Mouse (Mus musculus) neural tube, embryonic 13.5 days (tissue): ENCODE data around the gene Zbtb20. TPM values are rescaled to one million over a fixed set of nuclear protein-coding genes. Genes with fewer than 3 reads are reported as not detected.
A peak's percentile ranks its signal among the peaks of the same experiment; 100 is the strongest.

Source experiments
- ATAC-seq: fragments of 200-750 bp; cut with Nextera tagmentation; 2 replicates; pipeline ENCODE4 v1.8.0; 2017; ENCODE audit warnings: low read depth, mild to moderate bottlenecking, moderate TSS enrichment, moderate library complexity
- H3K27ac ChIP-seq: fragments of 300-500 bp; sonication (generic); replicated peaks from 2 replicates; pipeline ENCODE4 v1.5.1; 2015; ENCODE audit warnings: moderate library complexity, mild to moderate bottlenecking, inconsistent platforms
- H3K27me3 ChIP-seq: fragments of 300-500 bp; sonication (generic); 2 replicates; pipeline ENCODE4 v1.6.1; 2015; ENCODE audit warnings: mild to moderate bottlenecking, inconsistent platforms
- H3K36me3 ChIP-seq: fragments of 300-500 bp; sonication (generic); 2 replicates; pipeline ENCODE4 v1.6.1; 2015; ENCODE audit warnings: mild to moderate bottlenecking, inconsistent platforms
- H3K4me1 ChIP-seq: fragments of 300-500 bp; sonication (generic); replicated peaks from 2 replicates; pipeline ENCODE4 v1.6.1; 2015; ENCODE audit warnings: inconsistent platforms
- H3K4me2 ChIP-seq: fragments of 300-500 bp; sonication (generic); 2 replicates; pipeline ENCODE4 v1.6.1; 2015; ENCODE audit warnings: inconsistent platforms, mild to moderate bottlenecking, moderate library complexity
- H3K4me3 ChIP-seq: fragments of 300-500 bp; sonication (generic); 2 replicates; pipeline ENCODE4 v1.5.1; 2015; ENCODE audit warnings: mild to moderate bottlenecking, inconsistent platforms
- H3K9ac ChIP-seq: fragments of 300-500 bp; sonication (generic); 2 replicates; pipeline ENCODE4 v1.6.1; 2015; ENCODE audit warnings: moderate library complexity, mild to moderate bottlenecking, inconsistent platforms
- H3K9me3 ChIP-seq: fragments of 300-500 bp; sonication (generic); 2 replicates; pipeline ENCODE4 v1.6.1; 2016; ENCODE audit warnings: inconsistent platforms
- WGBS: fragments of 180-500 bp; shearing (Covaris S2); methylation state at CpG from one replicate; pipeline ENCODE4 v1.1.7; 2015; 5-methylcytosine and 5-hydroxymethylcytosine counted together
- polyA plus RNA-seq: library from polyadenylated mRNA; unstranded; fragments of >200 nt; fragmentation: Nextera tagmentation; extraction: Ambion mirVana; gene quantifications from 2 replicates; pipeline ENCODE4 v1.2.1, GENCODE M21; 2015

The Zbtb20 gene
- polyA plus RNA-seq, 1 experiment from 2014 or later, result 71.4 TPM

DNA sequence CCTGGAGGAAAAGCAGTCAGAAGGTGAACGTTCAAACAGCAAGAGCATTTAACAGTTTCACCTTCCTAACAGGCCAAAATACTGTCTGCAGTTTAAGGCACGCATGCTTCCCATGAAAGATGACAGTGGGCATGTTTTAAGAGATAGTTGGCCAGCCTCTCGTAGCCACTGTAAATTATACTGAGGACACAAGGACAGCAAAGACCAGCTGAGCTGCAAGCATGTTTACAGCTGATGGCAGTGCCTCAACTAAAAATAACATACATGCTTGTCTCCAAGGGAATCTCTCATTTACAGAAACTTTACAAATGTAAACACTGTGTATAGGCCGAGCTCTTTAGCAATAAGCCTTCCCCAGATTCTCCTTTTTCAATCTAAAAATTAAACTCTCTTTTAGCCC, 740.7 kb downstream of the Zbtb20 start:
- Histone ChIP-seq H3K4me1 (peaks cover 27% of the 10 kb centered on the region), H3K27ac (no peak overlapping the region), H3K27me3 (no peaks in the 10 kb centered on the region), H3K4me3 (no peak overlapping the region), H3K4me2 (no peak overlapping the region), H3K9me3 (no peaks in the 10 kb centered on the region), H3K36me3 (peaks cover 45% of the 10 kb centered on the region), H3K9ac (no peak overlapping the region)
- 64% methylated on average over 4 of the region's 4 CpGs for WGBS
- ATAC-seq, result no peak

DNA sequence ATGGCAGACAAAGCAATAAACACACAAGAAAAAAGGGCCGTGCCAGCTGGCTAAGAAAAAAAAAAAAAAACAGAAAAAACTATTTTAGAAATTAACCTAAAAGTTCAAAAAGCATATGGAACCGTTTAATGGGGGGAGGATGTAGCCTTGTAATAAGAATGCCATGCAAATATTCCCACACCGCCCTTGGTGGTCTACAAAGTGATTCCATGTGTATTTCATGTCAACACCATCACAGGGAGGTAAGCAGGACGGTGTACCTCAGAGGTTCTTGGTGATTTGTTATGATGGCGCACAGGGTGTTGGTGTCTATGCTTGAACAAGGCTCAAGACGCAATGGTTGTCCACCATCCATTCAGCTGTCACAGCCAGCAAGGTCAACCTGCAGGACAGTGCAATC, 741.7 kb downstream of the Zbtb20 start:
- Histone ChIP-seq H3K27ac (no peak overlapping the region), H3K27me3 (no peaks in the 10 kb centered on the region), H3K36me3 (peaks cover 37% of the 10 kb centered on the region), H3K9me3 (no peaks in the 10 kb centered on the region), H3K4me3 (no peak overlapping the region), H3K4me1 (peaks cover 30% of the 10 kb centered on the region), H3K4me2 (no peak overlapping the region), H3K9ac (no peak overlapping the region)
- ATAC-seq, result no peak
- 89% methylated on average over 6 of the region's 6 CpGs for WGBS

DNA sequence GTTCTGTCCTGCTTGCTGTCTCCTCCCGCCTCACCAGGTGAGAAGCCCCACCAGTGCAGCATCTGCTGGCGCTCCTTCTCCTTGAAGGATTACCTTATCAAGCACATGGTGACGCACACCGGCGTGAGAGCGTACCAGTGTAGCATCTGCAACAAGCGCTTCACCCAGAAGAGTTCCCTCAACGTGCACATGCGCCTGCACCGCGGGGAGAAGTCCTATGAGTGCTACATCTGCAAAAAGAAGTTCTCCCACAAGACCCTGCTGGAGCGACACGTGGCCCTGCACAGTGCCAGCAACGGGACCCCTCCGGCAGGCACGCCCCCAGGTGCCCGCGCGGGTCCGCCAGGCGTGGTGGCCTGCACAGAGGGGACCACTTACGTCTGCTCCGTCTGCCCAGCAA, 742.6 kb downstream of the Zbtb20 start:
- H3K9me3 ChIP-seq, result no peaks in the 10 kb centered on the region
- H3K27ac ChIP-seq, result no peak overlapping the region
- 92% methylated on average over 23 of the region's 23 CpGs for WGBS
- H3K9ac ChIP-seq, result no peak overlapping the region
- no peaks in the 10 kb centered on the region for H3K27me3 ChIP-seq
- H3K36me3 ChIP-seq, result peaks cover 40% of the 10 kb centered on the region
- no peak for ATAC-seq
- H3K4me3 ChIP-seq, result no peak overlapping the region
- H3K4me1 ChIP-seq, result peaks cover 37% of the 10 kb centered on the region
- H3K4me2 ChIP-seq, result no peak overlapping the region

DNA sequence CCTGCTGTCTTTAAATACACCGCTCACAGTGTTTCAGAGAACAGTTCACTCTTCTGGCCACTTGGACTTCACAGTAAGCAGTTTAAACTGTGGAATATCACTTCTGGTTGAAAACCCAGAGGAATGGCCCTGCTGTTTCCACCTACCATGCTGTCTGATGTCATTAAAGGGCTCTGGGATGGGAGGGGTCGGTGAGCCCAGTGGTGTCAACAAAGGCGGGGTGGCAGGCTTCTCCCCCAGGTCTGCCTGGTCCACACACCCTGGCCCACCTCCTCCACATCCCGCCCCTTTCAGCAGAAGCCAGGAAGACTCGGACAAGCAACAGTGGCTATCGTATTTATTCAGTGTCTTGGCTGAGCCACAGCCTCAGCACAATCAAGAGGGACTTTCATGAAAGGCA, 743.6 kb downstream of the Zbtb20 start:
- peaks cover 37% of the 10 kb centered on the region for H3K4me1 ChIP-seq
- H3K4me2 ChIP-seq, result no peak overlapping the region
- WGBS, result 41% methylated on average over 6 of the region's 6 CpGs
- H3K4me3 ChIP-seq, result no peak overlapping the region
- H3K27me3 ChIP-seq, result no peaks in the 10 kb centered on the region
- no peak overlapping the region for H3K27ac ChIP-seq
- ATAC-seq, result no peak
- H3K9me3 ChIP-seq, result no peaks in the 10 kb centered on the region
- peaks cover 37% of the 10 kb centered on the region for H3K36me3 ChIP-seq
- H3K9ac ChIP-seq, result no peak overlapping the region

DNA sequence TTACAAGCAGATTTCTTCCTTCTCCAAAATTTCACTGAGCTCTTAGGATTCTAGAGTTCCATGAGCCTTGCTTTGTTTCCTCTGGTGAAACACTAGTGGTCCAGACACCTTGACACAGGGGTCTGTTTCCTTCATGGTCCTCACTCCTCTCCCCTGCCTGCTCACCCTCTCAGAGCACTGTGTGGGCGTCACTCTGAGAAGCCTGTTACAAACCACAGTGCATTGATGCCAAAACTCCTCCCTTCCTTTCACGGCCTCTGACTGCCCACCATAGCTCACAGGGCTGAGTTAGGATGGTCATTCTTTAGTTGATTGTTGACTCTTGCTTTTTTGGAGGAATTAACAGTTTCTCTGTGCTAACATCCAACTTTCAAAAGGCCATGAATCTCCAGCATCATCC, 744.7 kb downstream of the Zbtb20 start:
- Histone ChIP-seq H3K27ac (peak overlapping the region; percentile 42; the same call in 1 of the 2 replicates), H3K9me3 (no peaks in the 10 kb centered on the region), H3K4me2 (no peak overlapping the region), H3K4me1 (peaks cover 35% of the 10 kb centered on the region), H3K27me3 (no peaks in the 10 kb centered on the region), H3K36me3 (peaks cover 39% of the 10 kb centered on the region), H3K4me3 (no peak overlapping the region), H3K9ac (no peak overlapping the region)
- peak; percentile 33; the same call in 1 of the 2 replicates for ATAC-seq
- 17% methylated on average over 2 of the region's 2 CpGs for WGBS

DNA sequence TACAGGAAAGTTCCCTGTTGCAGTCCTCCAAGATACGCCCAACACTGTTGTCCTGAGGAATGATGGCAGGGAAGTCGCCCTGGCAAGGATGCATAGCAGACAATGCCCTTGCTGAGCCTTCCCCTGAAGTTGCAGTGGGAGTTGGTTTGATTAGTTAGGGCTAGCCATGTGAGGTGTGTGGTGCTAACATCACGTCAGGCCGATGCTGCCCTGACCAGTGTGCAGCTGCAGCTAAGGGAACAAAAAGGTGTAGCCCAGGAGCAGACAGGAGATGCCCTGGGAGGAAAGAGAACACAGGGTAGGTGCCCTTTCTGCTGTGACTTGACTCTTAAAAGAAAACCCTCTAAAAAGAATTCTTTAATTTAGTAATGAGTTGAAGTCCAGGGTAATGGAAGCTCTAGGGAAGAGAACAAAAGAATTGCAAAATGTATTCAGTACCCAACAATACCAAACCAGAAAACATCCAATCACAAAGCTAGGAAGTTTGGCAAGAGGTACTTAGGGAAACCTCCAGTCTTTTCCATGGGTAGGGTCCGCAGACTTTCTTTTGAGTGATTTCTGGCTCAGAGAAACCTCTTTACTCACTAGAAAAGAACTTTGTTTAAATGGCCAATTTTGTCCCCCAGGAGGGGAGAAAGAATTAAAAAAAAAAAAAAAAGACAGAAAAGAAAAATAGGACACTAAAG, 747.8 kb downstream of the Zbtb20 start:
- peaks cover 36% of the 10 kb centered on the region for H3K36me3 ChIP-seq
- H3K4me3 ChIP-seq, result no peak overlapping the region
- H3K27ac ChIP-seq, result peak overlapping the region; percentile 59
- H3K4me2 ChIP-seq, result no peak overlapping the region
- peak; percentile 56 for ATAC-seq
- no peaks in the 10 kb centered on the region for H3K9me3 ChIP-seq
- no peaks in the 10 kb centered on the region for H3K27me3 ChIP-seq
- peaks cover 30% of the 10 kb centered on the region for H3K4me1 ChIP-seq
- H3K9ac ChIP-seq, result no peak overlapping the region
- 51% methylated on average over 5 of the region's 5 CpGs for WGBS

DNA sequence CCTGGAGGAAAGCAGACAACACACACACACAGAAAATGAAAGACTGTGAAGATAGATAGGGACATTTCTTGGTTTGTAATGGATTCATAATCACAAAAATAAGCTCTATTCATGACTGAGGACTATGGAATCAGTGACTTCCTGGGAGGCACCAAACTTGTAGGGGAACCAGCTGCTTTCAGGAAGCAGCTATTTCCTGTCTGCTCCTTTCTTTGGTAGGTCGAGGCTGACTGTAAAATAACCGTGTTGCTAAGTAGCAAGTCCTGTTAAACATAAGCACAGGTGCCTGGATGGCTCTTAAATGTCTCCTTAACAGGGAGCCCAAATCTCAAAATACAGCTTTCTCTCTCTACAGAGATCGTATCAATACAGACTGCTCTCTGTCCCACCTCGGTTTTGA, 749.2 kb downstream of the Zbtb20 start:
- H3K4me2 ChIP-seq, result no peak overlapping the region
- no peak overlapping the region for H3K9ac ChIP-seq
- 82% methylated on average over 4 of the region's 4 CpGs for WGBS
- H3K9me3 ChIP-seq, result no peaks in the 10 kb centered on the region
- peaks cover 36% of the 10 kb centered on the region for H3K36me3 ChIP-seq
- H3K27ac ChIP-seq, result no peak overlapping the region
- H3K4me3 ChIP-seq, result no peak overlapping the region
- no peaks in the 10 kb centered on the region for H3K27me3 ChIP-seq
- H3K4me1 ChIP-seq, result peaks cover 26% of the 10 kb centered on the region
- ATAC-seq, result no peak

DNA sequence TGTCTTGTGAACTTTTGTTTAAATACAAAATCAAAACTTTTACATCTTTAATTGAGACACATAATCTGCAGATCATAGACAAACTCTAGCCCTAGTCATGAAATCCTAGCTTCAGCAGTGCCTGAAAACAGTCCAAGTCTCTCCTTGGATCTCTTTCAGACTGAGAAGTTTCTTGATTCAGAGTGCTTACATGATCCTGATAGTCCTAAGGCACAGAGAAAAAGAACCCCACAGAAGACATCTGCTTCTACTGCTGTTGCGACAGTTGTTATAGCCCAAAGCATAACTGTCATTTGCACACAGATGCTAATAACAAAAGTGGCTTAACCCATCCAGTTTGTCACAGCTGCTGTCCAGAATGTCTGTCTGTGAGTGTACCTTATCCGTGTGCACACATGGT, 749.6 kb downstream of the Zbtb20 start:
- 83% methylated on average over 2 of the region's 2 CpGs for WGBS
- Histone ChIP-seq H3K4me1 (peaks cover 23% of the 10 kb centered on the region), H3K27ac (no peak overlapping the region), H3K9me3 (no peaks in the 10 kb centered on the region), H3K4me2 (no peak overlapping the region), H3K4me3 (no peak overlapping the region), H3K9ac (no peak overlapping the region), H3K27me3 (no peaks in the 10 kb centered on the region), H3K36me3 (peaks cover 39% of the 10 kb centered on the region)
- ATAC-seq, result no peak

DNA sequence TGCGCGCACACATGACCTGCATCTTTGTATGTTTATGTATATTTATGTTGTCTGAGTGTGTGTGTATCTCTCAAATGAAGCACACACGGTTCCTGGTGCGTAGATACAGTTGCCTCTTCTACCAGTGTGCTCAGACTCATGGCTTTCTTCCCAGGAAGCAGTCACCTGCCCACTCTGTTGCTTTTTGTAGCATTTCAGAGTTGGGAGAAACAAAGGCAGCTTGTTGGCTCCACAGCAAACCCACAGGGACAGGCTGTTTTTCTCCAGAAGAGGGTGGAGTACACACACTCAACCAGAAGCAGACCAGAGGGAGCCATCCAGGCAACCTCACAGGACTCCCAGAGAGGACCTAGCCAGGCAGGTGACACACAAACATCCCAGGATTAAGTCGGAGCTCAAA, 750.3 kb downstream of the Zbtb20 start:
- peaks cover 23% of the 10 kb centered on the region for H3K4me1 ChIP-seq
- WGBS, result 90% methylated on average over 5 of the region's 5 CpGs

DNA sequence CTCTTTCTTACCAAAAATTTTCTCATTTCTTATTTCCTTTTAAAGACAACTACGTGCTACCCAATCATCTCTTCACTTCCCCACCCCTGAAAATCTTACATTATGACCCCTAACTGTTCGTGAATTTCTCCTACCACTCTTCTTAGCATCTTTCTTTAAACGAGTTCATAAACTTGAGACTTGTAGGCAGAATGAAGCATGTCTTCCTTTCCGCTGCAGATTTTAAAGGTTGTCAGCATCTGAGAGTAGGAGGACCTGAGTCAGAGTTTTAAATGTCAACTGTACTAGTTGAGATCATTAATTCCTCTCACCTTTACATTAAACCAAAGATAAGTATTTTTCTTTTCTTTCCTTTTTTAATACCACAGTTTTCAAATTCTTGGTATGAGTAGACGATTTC, 753.0 kb downstream of the Zbtb20 start:
- no peak overlapping the region for H3K4me2 ChIP-seq
- H3K27ac ChIP-seq, result no peak overlapping the region
- H3K9ac ChIP-seq, result no peak overlapping the region
- H3K27me3 ChIP-seq, result no peaks in the 10 kb centered on the region
- H3K36me3 ChIP-seq, result peaks cover 54% of the 10 kb centered on the region
- H3K9me3 ChIP-seq, result no peaks in the 10 kb centered on the region
- H3K4me3 ChIP-seq, result no peak overlapping the region
- ATAC-seq, result no peak
- H3K4me1 ChIP-seq, result peaks cover 8% of the 10 kb centered on the region
- WGBS, result 92% methylated on average over 5 of the region's 5 CpGs

More for the DNA sequence above, 750.3 kb downstream of the Zbtb20 start:
- no peak overlapping the region for H3K4me2 ChIP-seq
- H3K27ac ChIP-seq, result no peak overlapping the region
- no peaks in the 10 kb centered on the region for H3K27me3 ChIP-seq
- no peaks in the 10 kb centered on the region for H3K9me3 ChIP-seq
- no peak overlapping the region for H3K4me3 ChIP-seq
- H3K36me3 ChIP-seq, result peaks cover 39% of the 10 kb centered on the region
- ATAC-seq, result no peak
- no peak overlapping the region for H3K9ac ChIP-seq

DNA sequence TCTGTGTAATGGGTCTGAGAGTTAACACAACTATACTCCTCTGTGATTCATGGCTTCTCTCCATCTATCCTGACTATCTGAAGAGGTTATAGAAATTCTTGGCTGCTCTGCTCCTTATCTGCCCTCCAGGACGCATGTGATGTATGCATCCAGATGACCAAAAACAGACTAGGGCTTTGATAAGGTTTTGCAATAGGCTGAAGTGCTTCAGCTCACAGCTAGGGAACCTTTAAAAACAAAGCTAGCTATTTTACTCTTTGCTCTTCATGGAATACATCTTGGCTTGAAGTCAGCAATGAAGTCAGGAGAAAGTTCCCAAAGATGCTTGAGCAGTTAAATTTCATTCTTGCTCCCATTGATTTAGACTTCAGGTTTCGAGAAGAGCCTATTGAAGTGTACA, 756.1 kb downstream of the Zbtb20 start:
- no peak overlapping the region for H3K4me2 ChIP-seq
- no peak for ATAC-seq

DNA sequence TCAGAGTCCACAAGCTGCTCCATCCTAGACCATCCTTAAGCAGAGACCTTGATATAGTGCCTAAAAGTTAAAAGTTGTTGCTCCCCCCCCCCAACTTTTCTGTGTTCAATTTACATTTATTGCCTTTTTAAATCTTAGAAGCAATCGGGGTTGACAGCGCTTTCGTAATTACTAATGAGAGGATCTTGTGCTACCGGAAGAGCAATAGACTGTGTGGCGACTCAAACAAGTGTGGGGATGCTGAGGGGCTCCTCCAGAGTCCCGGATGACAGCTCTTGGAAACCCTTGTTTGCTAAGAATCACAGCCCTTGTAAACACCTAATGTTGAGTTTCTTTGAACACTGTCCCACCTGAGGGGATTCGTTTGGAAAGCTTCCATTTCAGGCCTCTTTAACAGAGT, 758.4 kb downstream of the Zbtb20 start:
- no peak for ATAC-seq
- no peaks in the 10 kb centered on the region for H3K4me1 ChIP-seq
- WGBS, result 88% methylated on average over 7 of the region's 7 CpGs

More for the DNA sequence above, 756.1 kb downstream of the Zbtb20 start:
- WGBS, result 68% methylated on average over 2 of the region's 2 CpGs
- Histone ChIP-seq H3K4me3 (no peak overlapping the region), H3K4me1 (no peaks in the 10 kb centered on the region), H3K9ac (no peak overlapping the region), H3K27ac (no peak overlapping the region), H3K27me3 (no peaks in the 10 kb centered on the region), H3K9me3 (no peaks in the 10 kb centered on the region), H3K36me3 (peaks cover 60% of the 10 kb centered on the region)

DNA sequence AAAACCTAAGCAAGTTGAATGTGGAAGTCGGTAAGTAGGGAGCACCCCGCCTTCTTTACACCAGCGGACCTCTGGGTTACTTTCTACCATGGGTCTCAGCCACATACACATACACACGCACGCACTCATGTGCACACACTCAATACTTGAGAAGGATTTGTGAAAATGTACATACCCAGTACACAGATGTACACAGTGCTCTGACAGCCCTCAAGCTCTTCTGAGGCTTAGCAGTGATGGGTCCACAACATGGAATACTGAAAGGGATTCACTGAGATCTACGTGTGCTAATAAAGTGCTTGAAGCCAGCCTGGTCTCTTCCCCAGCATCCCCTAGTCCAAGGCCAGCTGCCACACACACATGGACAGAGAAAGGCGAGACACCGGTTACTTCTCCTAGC, 761.6 kb downstream of the Zbtb20 start:
- H3K9me3 ChIP-seq, result no peaks in the 10 kb centered on the region
- 95% methylated on average over 8 of the region's 8 CpGs for WGBS
- no peak for ATAC-seq
- peaks cover 51% of the 10 kb centered on the region for H3K36me3 ChIP-seq
- no peak overlapping the region for H3K9ac ChIP-seq
- no peak overlapping the region for H3K27ac ChIP-seq
- H3K4me2 ChIP-seq, result no peak overlapping the region
- H3K4me3 ChIP-seq, result no peak overlapping the region
- H3K4me1 ChIP-seq, result no peaks in the 10 kb centered on the region
- H3K27me3 ChIP-seq, result no peaks in the 10 kb centered on the region

More for the DNA sequence above, 758.4 kb downstream of the Zbtb20 start:
- Histone ChIP-seq H3K36me3 (peaks cover 63% of the 10 kb centered on the region), H3K27me3 (no peaks in the 10 kb centered on the region), H3K4me3 (no peak overlapping the region), H3K4me2 (no peak overlapping the region), H3K27ac (no peak overlapping the region), H3K9ac (no peak overlapping the region), H3K9me3 (no peaks in the 10 kb centered on the region)
